In genomic region chr17:63171890-63172491, GRCm38 (mm10) we compare ENCODE assay signal across 19 mouse cellular contexts.
DNase-seq lines count a peak whose midpoint lies in the region; ATAC-seq lines count a peak whose summit lies in the region.
"Had no signal": no experiment of that assay in that cellular context is flagged by ENCODE, and none has a peak within 500 bp of the region (broad histone marks: within the 10 kb centered on the region; RNA-seq: fewer than 3 reads in every experiment).

No protein-coding gene starts in this region.

- no peak overlapping the region for H3K9ac ChIP-seq in neural tube, embryonic 12.5 days
- no peak overlapping the region for H3K9ac ChIP-seq in forebrain, embryonic 15.5 days (replicated peaks)
- H3K9ac ChIP-seq in midbrain, embryonic 14.5 days (replicated peaks; ENCODE audit: low read length), result 0 out of 2 replicates have a peak overlapping the region, but pooled peaks have one; percentile 14
- H3K9ac ChIP-seq: heart, embryonic 13.5 days; limb, embryonic 15.5 days; liver, embryonic 15.5 days; stomach, embryonic 15.5 days had no signal

- 8% methylated on average over 5 of the region's 5 CpGs for WGBS in neural tube, embryonic 12.5 days
- 3% methylated on average over 5 of the region's 5 CpGs for WGBS in forebrain, embryonic 15.5 days
- WGBS in midbrain, embryonic 14.5 days, result 7% methylated on average over 5 of the region's 5 CpGs

- no peak overlapping the region for H3K4me3 ChIP-seq in neural tube, embryonic 12.5 days
- no peak overlapping the region for H3K4me3 ChIP-seq in forebrain, embryonic 15.5 days
- H3K4me3 ChIP-seq in midbrain, embryonic 14.5 days (replicated peaks; ENCODE audit: low read depth, low read length), result no peak overlapping the region
- H3K4me3 ChIP-seq: heart, embryonic 13.5 days; limb, embryonic 15.5 days; liver, embryonic 15.5 days; stomach, embryonic 15.5 days had no signal

- ATAC-seq in neural tube, embryonic 12.5 days (ENCODE audit: low FRiP score, low read depth), result peak; percentile 13; the same call in 1 of the 2 replicates
- peak; percentile 34; the same call in 1 of the 2 replicates for ATAC-seq in forebrain, embryonic 15.5 days (replicated peaks)
- peak; percentile 35; the same call in 1 of the 2 replicates for ATAC-seq in midbrain, embryonic 14.5 days (ENCODE audit: low FRiP score, low TSS enrichment)

- H3K27ac ChIP-seq in neural tube, embryonic 12.5 days, result no peak overlapping the region
- no peak overlapping the region for H3K27ac ChIP-seq in forebrain, embryonic 15.5 days (replicated peaks)
- peak overlapping the region; percentile 67 for H3K27ac ChIP-seq in midbrain, embryonic 14.5 days (replicated peaks; ENCODE audit: low read depth, low read length)
- H3K27ac ChIP-seq: heart, embryonic 13.5 days; limb, embryonic 15.5 days; liver, embryonic 15.5 days; macrophage; stomach, embryonic 15.5 days had no signal

- peaks cover 13% of the 10 kb centered on the region for H3K4me1 ChIP-seq in neural tube, embryonic 12.5 days
- H3K4me1 ChIP-seq in forebrain, embryonic 15.5 days, result peaks cover 22% of the 10 kb centered on the region
- H3K4me1 ChIP-seq in midbrain, embryonic 14.5 days (ENCODE audit: control insufficient read depth, insufficient read depth, low read length), result peaks cover 47% of the 10 kb centered on the region
- H3K4me1 ChIP-seq: liver, embryonic 15.5 days; stomach, embryonic 15.5 days had no signal

- no peak overlapping the region for H3K4me2 ChIP-seq in neural tube, embryonic 12.5 days (replicated peaks)
- H3K4me2 ChIP-seq in forebrain, embryonic 15.5 days (replicated peaks), result no peak overlapping the region
- no peak overlapping the region for H3K4me2 ChIP-seq in midbrain, embryonic 14.5 days (ENCODE audit: low read length)
- H3K4me2 ChIP-seq: heart, embryonic 13.5 days; limb, embryonic 15.5 days; liver, embryonic 15.5 days; stomach, embryonic 15.5 days had no signal

- no peak for DNase-seq in neural tube, embryonic 10.5 days (ENCODE audit: extremely low spot score, low spot score)
- DNase-seq in midbrain, embryonic 14.5 days, result peak; percentile 80
- DNase-seq in cerebellum, postnatal 25 days, result no peak
- no peak for DNase-seq in spleen, postnatal 14 days (ENCODE audit: low spot score in 2 of 2)
- no peak for DNase-seq in thymus, postnatal 10 days (ENCODE audit: low spot score in 2 of 2)
- DNase-seq: adrenal gland, adult 2 months; cerebellum, adult 9-10 months; embryo, embryonic 11 days; heart, postnatal 36 days; kidney, adult 8-10 months; kidney, postnatal 25 days; right cerebral cortex, postnatal 25 days had no signal

- H3K27me3 ChIP-seq in neural tube, embryonic 12.5 days (replicated peaks), result no peaks in the 10 kb centered on the region
- peaks cover 4% of the 10 kb centered on the region; the same call in 1 of the 2 replicates for H3K27me3 ChIP-seq in forebrain, embryonic 15.5 days
- H3K27me3 ChIP-seq in midbrain, embryonic 14.5 days (ENCODE audit: control insufficient read depth, insufficient read depth, low read length), result no peaks in the 10 kb centered on the region
- H3K27me3 ChIP-seq: heart, embryonic 13.5 days; limb, embryonic 15.5 days; liver, embryonic 15.5 days; stomach, embryonic 15.5 days had no signal

- no peaks in the 10 kb centered on the region for H3K9me3 ChIP-seq in neural tube, embryonic 12.5 days
- H3K9me3 ChIP-seq in forebrain, embryonic 15.5 days, result no peaks in the 10 kb centered on the region
- H3K9me3 ChIP-seq in midbrain, embryonic 14.5 days (ENCODE audit: control insufficient read depth, low read length), result no peaks in the 10 kb centered on the region
- H3K9me3 ChIP-seq: heart, embryonic 13.5 days; limb, embryonic 15.5 days; liver, embryonic 15.5 days; stomach, embryonic 15.5 days had no signal

- H3K36me3 ChIP-seq in neural tube, embryonic 12.5 days, result no peaks in the 10 kb centered on the region
- H3K36me3 ChIP-seq in forebrain, embryonic 15.5 days, result no peaks in the 10 kb centered on the region
- no peaks in the 10 kb centered on the region for H3K36me3 ChIP-seq in midbrain, embryonic 14.5 days (ENCODE audit: control insufficient read depth, insufficient read depth, low read length)
- H3K36me3 ChIP-seq: heart, embryonic 13.5 days; limb, embryonic 15.5 days; liver, embryonic 15.5 days; stomach, embryonic 15.5 days had no signal
